Mouse (Mus musculus): ENCODE results near the gene Itih2.

Gene Itih2

GRCm38 (mm10) chr2:10118751-10119150, 12.4 kb downstream of the Itih2 start:
- DNase-seq (ENCODE audit: low read depth, low spot score): no peak

- no peak for DNase-seq (ENCODE audit: low read depth, low spot score)
Observed at GRCm38 (mm10) chr2:10108535-10109189, 22.5 kb downstream of the Itih2 start.

- peak; percentile 68 for DNase-seq (ENCODE audit: low read depth, low spot score)
Observed at GRCm38 (mm10) chr2:10101180-10101579, 30.0 kb downstream of the Itih2 start.

- no peak for DNase-seq (ENCODE audit: low read depth, low spot score)
Observed at GRCm38 (mm10) chr2:10100471-10100870, 30.7 kb downstream of the Itih2 start.

GRCm38 (mm10) chr2:10098598-10099215, 32.5 kb downstream of the Itih2 start:
- DNase-seq (ENCODE audit: low read depth, low spot score): peak; percentile 56

- DNase-seq (ENCODE audit: low read depth, low spot score): no peak
Observed at GRCm38 (mm10) chr2:10094327-10095100, 36.7 kb downstream of the Itih2 start.

GRCm38 (mm10) chr2:10087256-10087850, 43.8 kb downstream of the Itih2 start:
- DNase-seq (ENCODE audit: low read depth, low spot score): no peak

GRCm38 (mm10) chr2:10082737-10083136, 48.5 kb downstream of the Itih2 start:
- no peak for DNase-seq (ENCODE audit: low read depth, low spot score)

- no peak for DNase-seq (ENCODE audit: low read depth, low spot score)
Observed at GRCm38 (mm10) chr2:10081453-10082080, 49.6 kb downstream of the Itih2 start.

- DNase-seq (ENCODE audit: low read depth, low spot score): peak; percentile 97
Observed at GRCm38 (mm10) chr2:10080310-10081010, 50.7 kb downstream of the Itih2 start, which contains the start of the genes Atp5c1 and Kin. Gene Atp5c1, minus strand, starts transcription at chr2:10080510. Gene Kin, plus strand, starts transcription at chr2:10080593.

- no peak for DNase-seq (ENCODE audit: low read depth, low spot score)
Observed at GRCm38 (mm10) chr2:10079745-10080309, 51.4 kb downstream of the Itih2 start.

- DNase-seq (ENCODE audit: low read depth, low spot score): no peak
Observed at GRCm38 (mm10) chr2:10076675-10077074, 54.5 kb downstream of the Itih2 start.

GRCm38 (mm10) chr2:10074470-10074869, 56.7 kb downstream of the Itih2 start:
- no peak for DNase-seq (ENCODE audit: low read depth, low spot score)

- no peak for DNase-seq (ENCODE audit: low read depth, low spot score)
Observed at GRCm38 (mm10) chr2:10071751-10072150, 59.4 kb downstream of the Itih2 start.

GRCm38 (mm10) chr2:10058836-10059235, 72.4 kb downstream of the Itih2 start:
- DNase-seq (ENCODE audit: low read depth, low spot score): no peak

- DNase-seq (ENCODE audit: low read depth, low spot score): no peak
Observed at GRCm38 (mm10) chr2:10051996-10052395, 79.2 kb downstream of the Itih2 start.

GRCm38 (mm10) chr2:10050878-10051277, 80.3 kb downstream of the Itih2 start:
- no peak for DNase-seq (ENCODE audit: low read depth, low spot score)

- DNase-seq (ENCODE audit: low read depth, low spot score): no peak
Observed at GRCm38 (mm10) chr2:10049456-10049855, 81.7 kb downstream of the Itih2 start.

GRCm38 (mm10) chr2:10048461-10048860, 82.7 kb downstream of the Itih2 start, which contains the start of gene Taf3:
Gene Taf3, minus strand, starts transcription at chr2:10048596.
- DNase-seq (ENCODE audit: low read depth, low spot score): peak; percentile 89

GRCm38 (mm10) chr2:10047758-10048436, 83.3 kb downstream of the Itih2 start:
- DNase-seq (ENCODE audit: low read depth, low spot score): peak; percentile 39
